Mouse (Mus musculus): ENCODE results near the gene Sik2. TPM values are rescaled to one million over a fixed set of nuclear protein-coding genes. Genes with fewer than 3 reads are reported as not detected.
A peak's percentile ranks its signal among the peaks of the same experiment; 100 is the strongest.

Sik2 gene
- total and polyA plus RNA-seq, 2 experiments from 2014 or later = 9.1 to 23.9 TPM

DNA sequence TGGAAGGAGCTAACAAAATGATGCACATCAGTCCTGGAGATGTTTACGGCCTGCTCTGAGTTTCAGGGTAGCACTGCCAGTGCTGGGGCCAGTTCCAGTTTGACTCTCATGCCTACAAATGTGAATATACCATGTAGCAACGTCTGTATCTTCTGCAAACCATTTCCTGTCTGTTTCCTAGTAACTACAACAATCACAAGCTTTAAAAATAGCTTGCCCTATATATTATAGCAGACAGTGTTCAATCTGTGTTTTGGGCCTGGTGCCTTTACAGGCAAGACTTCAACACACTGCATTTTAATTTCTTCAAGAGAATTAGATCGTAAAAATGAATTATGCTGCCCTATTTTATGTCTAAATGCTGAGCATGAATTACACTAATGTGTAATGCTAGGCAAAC is 103.6 kb downstream of the Sik2 start:
- Histone ChIP-seq H3K9ac (replicated peaks; ENCODE audit: low read depth, low read length) (no peak overlapping the region), H3K4me2 (ENCODE audit: low read depth, low read length) (no peak overlapping the region), H3K27me3 (ENCODE audit: control insufficient read depth, insufficient read depth, low read length) (no peaks in the 10 kb centered on the region), H3K4me3 (ENCODE audit: low read depth, low read length) (no peak overlapping the region), H3K27ac (ENCODE audit: low read depth) (no peak overlapping the region; the same call in 1 of the 2 replicates), H3K4me1 (ENCODE audit: control insufficient read depth, insufficient read depth) (peaks cover 19% of the 10 kb centered on the region), H3K9me3 (replicated peaks; ENCODE audit: control insufficient read depth, low read length) (no peaks in the 10 kb centered on the region), H3K36me3 (replicated peaks; ENCODE audit: control insufficient read depth, insufficient read depth, low read length) (peaks cover 23% of the 10 kb centered on the region; the same call in 1 of the 2 replicates)
- TF ChIP-seq CTCF (IDR thresholded peaks at IDR 0.05; ENCODE audit: low read depth) (no peak), EP300 (IDR thresholded peaks at IDR 0.05; ENCODE audit: low read depth) (no peak)
- ATAC-seq (ENCODE audit: insufficient read depth, low read depth) (no peak), DNase-seq (ENCODE audit: low spot score) (no peak)
- 58% methylated on average over 3 of the region's 3 CpGs for WGBS

DNA sequence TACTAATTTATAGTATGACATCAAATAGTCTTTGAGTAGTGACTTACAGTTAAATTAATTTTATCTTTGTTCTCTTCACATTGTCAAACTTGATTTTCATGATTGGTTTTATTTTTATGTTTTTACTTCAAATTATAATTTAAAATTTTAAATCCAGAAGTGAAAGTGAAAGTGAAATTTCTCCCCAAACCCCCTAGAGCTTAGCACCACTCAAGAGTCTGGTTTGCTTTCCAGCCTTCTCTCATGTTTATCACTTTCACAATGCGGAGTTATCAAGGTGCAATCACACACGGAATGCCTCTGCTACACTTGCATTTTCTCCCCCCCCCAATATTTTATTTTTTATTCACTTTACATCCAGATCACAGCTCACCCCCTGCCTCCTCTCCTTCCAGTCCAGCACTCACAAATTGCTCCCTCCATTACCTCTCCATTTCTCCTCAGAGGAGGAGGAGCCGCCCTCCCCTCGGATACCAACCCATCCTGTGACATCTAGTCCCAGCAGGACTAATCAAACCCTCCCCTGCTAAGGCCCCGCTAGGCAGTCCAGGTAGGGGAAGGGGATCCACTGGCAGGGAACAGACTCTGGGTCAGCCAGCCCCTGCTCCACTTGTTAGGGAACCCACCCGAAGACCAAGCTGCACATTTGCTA is 104.6 kb downstream of the Sik2 start:
- Histone ChIP-seq H3K27ac (ENCODE audit: low read depth) (no peak overlapping the region), H3K9ac (replicated peaks; ENCODE audit: low read depth, low read length) (no peak overlapping the region), H3K36me3 (replicated peaks; ENCODE audit: control insufficient read depth, insufficient read depth, low read length) (peaks cover 23% of the 10 kb centered on the region; the same call in 1 of the 2 replicates), H3K9me3 (replicated peaks; ENCODE audit: control insufficient read depth, low read length) (no peaks in the 10 kb centered on the region), H3K4me3 (ENCODE audit: low read depth, low read length) (no peak overlapping the region), H3K4me2 (ENCODE audit: low read depth, low read length) (no peak overlapping the region), H3K27me3 (ENCODE audit: control insufficient read depth, insufficient read depth, low read length) (no peaks in the 10 kb centered on the region), H3K4me1 (ENCODE audit: control insufficient read depth, insufficient read depth) (peaks cover 23% of the 10 kb centered on the region)
- 73% methylated on average over 6 of the region's 6 CpGs for WGBS
- ATAC-seq (ENCODE audit: insufficient read depth, low read depth) (no peak), DNase-seq (ENCODE audit: low spot score) (no peak)
- TF ChIP-seq CTCF (IDR thresholded peaks at IDR 0.05; ENCODE audit: low read depth) (no peak), EP300 (IDR thresholded peaks at IDR 0.05; ENCODE audit: low read depth) (no peak)

DNA sequence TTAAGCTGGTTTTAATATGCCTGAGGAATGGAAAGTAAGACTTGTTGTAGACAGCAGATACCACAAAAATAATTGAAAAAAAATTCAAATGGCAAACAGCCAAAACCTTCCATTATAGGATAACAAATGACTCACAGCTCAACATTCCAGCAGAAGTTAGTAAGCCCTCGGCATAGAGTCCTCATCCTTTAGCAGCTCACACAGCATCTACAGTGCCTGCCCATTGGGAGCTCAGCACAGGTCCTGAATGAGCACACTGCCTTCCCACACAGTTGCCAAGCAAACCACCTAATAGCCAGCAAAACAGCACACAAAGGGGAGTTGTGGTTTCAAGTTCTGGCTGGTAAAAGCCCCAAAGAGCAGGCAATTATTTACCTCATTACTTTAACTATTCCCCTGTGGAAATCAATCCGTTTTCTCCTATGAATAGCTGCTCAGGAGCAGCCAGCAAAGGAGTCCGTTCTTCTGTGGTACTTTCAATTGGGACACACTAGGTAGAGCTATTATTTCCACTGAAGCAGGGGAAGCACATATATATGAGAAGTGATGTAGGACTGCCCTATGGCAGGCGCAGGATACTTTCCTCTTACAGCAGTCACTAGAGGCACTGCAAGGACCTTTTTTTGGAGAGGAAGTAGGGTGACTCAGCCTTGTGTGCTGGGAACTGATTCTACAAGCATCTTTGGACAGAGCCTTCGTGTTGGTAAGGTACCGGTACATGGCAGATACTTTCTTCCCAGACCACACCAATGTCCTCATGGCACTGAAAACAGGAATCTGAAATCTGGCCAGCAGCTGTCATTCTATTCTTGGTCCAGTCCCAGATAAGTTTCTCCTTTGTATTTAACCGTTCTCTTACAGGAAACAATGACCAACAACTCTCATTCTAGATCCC is 108.6 kb downstream of the Sik2 start:
- no peak overlapping the region for H3K4me2 ChIP-seq (ENCODE audit: low read depth, low read length)

DNA sequence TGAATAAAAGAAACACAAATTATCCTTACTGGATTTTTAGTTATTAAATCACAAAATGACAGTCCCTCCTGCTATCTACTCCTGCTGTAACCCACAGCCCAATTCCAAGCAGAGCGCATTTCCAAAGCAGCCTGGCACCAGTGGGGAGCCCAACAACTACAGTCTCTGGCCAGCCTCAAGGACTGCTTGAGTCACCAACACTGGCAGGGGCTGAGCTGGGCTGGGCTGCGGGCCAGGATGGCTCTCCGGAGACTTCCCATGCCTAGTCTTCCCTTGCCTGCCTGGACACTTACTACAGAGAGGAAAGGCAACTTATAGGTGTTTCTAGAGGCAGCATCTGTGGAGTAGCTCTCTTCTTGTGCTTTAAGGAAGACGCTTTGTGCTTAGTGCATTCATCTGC is 115.2 kb downstream of the Sik2 start:
- DNase-seq (ENCODE audit: low spot score) (peak; percentile 63), ATAC-seq (ENCODE audit: insufficient read depth, low read depth) (peak; percentile 89)
- no peak for TF ChIP-seq CTCF (IDR thresholded peaks at IDR 0.05; ENCODE audit: low read depth)
- no peak for TF ChIP-seq EP300 (IDR thresholded peaks at IDR 0.05; ENCODE audit: low read depth)
- H3K4me2 ChIP-seq (ENCODE audit: low read depth, low read length) = no peak overlapping the region
- H3K36me3 ChIP-seq (replicated peaks; ENCODE audit: control insufficient read depth, insufficient read depth, low read length) = peaks cover 58% of the 10 kb centered on the region
- WGBS = 39% methylated on average over 4 of the region's 4 CpGs
- 0 out of 2 replicates have a peak overlapping the region, but pooled peaks have one; percentile 25 for H3K27ac ChIP-seq (ENCODE audit: low read depth)
- no peaks in the 10 kb centered on the region for H3K9me3 ChIP-seq (replicated peaks; ENCODE audit: control insufficient read depth, low read length)
- H3K9ac ChIP-seq (replicated peaks; ENCODE audit: low read depth, low read length) = no peak overlapping the region
- H3K27me3 ChIP-seq (ENCODE audit: control insufficient read depth, insufficient read depth, low read length) = no peaks in the 10 kb centered on the region
- H3K4me3 ChIP-seq (ENCODE audit: low read depth, low read length) = no peak overlapping the region
- no peaks in the 10 kb centered on the region for H3K4me1 ChIP-seq (ENCODE audit: control insufficient read depth, insufficient read depth)

More for the DNA sequence above, 108.6 kb downstream of the Sik2 start:
- ATAC-seq (ENCODE audit: insufficient read depth, low read depth) = peak; percentile 83
- Histone ChIP-seq H3K9me3 (replicated peaks; ENCODE audit: control insufficient read depth, low read length) (no peaks in the 10 kb centered on the region), H3K4me1 (ENCODE audit: control insufficient read depth, insufficient read depth) (peaks cover 18% of the 10 kb centered on the region), H3K27ac (ENCODE audit: low read depth) (peak overlapping the region; percentile 60), H3K36me3 (replicated peaks; ENCODE audit: control insufficient read depth, insufficient read depth, low read length) (peaks cover 56% of the 10 kb centered on the region), H3K9ac (replicated peaks; ENCODE audit: low read depth, low read length) (no peak overlapping the region), H3K4me3 (ENCODE audit: low read depth, low read length) (no peak overlapping the region), H3K27me3 (ENCODE audit: control insufficient read depth, insufficient read depth, low read length) (no peaks in the 10 kb centered on the region)
- 28% methylated on average over 7 of the region's 7 CpGs for WGBS
- DNase-seq (ENCODE audit: low spot score) = peak; percentile 65
- no peak for TF ChIP-seq EP300 (IDR thresholded peaks at IDR 0.05; ENCODE audit: low read depth)
- TF ChIP-seq CTCF (IDR thresholded peaks at IDR 0.05; ENCODE audit: low read depth) = no peak; the same call in 1 of the 2 replicates

DNA sequence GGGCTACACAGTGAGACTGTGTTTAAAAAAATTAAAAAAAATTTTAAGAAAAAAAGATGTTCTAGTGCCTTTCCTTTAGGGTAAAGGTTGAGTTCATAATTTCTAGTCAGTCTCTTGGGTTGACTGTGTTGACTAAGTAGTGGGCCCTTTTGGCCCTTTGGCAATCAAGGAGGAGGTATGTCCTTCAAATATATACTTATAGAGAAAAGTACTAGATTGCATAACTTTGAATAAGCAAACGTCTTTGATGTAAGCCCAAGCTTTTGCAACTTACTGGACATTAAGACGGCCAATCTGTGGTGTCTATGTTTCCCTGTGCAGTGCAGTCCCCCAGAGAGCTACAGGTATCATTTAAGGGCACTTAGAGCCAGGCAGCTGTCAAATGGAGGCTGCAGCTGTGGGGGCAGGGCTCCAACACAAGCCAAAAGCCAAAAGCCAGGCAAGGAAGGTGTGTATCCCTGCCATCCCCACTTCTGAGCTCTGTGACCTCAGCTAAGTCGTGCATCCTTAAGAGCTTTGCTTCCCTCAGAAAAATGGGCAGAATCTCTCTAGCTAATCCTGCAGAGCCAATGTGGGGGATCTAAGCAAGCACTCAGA is 118.3 kb downstream of the Sik2 start:
- 82% methylated on average over 3 of the region's 3 CpGs for WGBS
- DNase-seq (ENCODE audit: low spot score) = no peak
- Histone ChIP-seq H3K4me1 (ENCODE audit: control insufficient read depth, insufficient read depth) (peaks cover 6% of the 10 kb centered on the region), H3K4me2 (ENCODE audit: low read depth, low read length) (no peak overlapping the region), H3K4me3 (ENCODE audit: low read depth, low read length) (no peak overlapping the region), H3K36me3 (replicated peaks; ENCODE audit: control insufficient read depth, insufficient read depth, low read length) (peaks cover 35% of the 10 kb centered on the region), H3K9ac (replicated peaks; ENCODE audit: low read depth, low read length) (no peak overlapping the region), H3K9me3 (replicated peaks; ENCODE audit: control insufficient read depth, low read length) (no peaks in the 10 kb centered on the region), H3K27me3 (ENCODE audit: control insufficient read depth, insufficient read depth, low read length) (no peaks in the 10 kb centered on the region), H3K27ac (ENCODE audit: low read depth) (no peak overlapping the region)
- ATAC-seq (ENCODE audit: insufficient read depth, low read depth) = no peak
- TF ChIP-seq EP300 (IDR thresholded peaks at IDR 0.05; ENCODE audit: low read depth) (no peak), CTCF (IDR thresholded peaks at IDR 0.05; ENCODE audit: low read depth) (no peak)

Measured in heart, postnatal 0 days (tissue).